Mouse (Mus musculus) cerebellum, adult 11-12 months (tissue): Measurements from ENCODE around the gene Gstk1.

Source experiments
- DNase-seq: peaks from one replicate; pipeline ENCODE4 v3.0.0; 2022

Gstk1 gene

DNA sequence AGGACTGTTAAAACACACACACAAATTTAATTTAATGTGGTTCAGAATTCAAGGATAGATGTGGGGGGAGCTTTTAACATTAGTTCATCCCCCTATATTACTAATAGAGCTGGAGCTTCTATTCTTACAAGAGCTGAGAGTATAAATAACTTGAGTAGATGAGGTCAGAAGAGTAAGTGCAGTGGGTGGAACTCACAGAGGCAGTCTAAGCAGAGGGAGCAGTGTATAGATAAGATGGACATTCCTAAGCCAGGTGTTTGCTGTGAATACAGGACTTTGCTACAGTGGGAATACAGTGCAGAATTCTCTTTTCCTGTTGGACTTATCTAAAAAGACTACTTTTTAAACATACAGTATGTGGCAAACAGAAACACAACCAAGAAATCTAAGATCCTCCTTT is 25.1 kb downstream of the Gstk1 start:
- DNase-seq = no peak

DNA sequence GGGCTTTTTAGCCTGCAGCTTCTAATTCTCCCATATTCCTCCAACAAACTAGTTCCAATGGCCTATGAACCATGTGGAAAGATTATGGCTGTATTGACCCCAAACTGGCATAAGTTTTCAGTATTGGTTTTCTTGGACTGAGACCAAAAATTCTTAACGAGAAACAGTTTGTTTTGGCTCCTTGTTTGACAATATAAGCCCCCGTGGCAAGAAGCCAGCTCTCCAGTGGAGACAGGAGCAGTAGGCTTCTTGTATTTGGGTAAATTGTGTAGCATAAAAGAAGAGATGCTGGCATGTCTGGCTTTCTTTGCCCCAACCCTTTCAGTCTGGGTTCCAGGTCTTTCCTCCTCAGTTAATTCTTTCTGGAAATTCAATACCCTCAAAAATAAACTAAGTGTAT is 30.4 kb downstream of the Gstk1 start:
- DNase-seq = no peak

DNA sequence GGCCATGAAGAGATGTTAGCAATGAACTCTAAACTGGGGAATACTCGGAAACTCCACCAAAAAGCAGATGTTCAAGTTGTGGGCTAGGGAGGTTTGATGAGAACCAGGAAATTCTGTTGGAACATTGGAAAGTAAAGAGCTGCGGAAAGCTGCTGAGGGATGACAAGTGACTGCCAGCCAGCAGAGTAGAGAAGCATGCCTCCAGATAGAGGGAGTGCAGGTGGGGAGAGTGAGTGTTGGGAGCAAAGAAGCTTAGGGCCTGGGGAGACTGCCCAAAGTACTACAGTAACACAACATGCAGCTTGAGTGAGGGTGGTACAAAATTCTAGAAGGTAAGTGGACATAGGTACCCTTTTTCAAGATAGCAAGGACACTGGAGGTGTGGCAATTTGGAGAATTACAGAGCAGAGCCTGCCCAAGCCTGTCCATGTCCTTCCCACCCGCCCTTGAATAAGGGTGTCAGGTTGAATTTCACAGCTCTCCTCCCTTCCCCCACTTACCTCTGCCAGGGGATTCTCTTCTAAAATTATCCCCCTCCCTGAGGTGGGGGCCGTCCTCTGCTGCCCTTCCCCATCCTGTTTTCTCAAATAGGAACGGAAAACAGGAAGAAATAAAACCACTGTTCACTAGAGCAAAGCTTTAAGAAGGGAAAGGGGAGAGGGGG is 37.3 kb downstream of the Gstk1 start:
- DNase-seq = no peak

DNA sequence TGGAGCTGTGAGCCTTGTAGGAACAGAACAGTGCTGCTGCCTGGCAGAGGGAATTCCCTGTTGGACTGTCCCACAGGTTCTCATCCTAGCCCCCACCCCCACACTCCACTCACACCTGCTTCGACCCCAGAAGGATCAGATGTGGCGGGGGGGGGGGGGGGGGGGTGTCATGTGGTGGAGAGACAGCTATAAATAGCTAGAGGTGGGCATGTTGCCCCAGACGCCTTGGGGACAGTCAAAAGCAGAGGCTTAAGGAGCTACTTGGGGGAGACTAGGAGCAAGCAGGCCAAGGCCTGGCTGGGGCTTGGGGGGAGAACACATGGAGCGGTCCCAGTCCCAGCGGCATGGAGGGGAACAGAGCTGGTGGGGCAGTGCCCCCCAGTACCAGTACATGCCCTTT is 40.7 kb downstream of the Gstk1 start, which contains the start of gene Clcn1:
TSS of gene Clcn1 (plus strand) at position 238 of the 400 bp plus-strand sequence.
- DNase-seq = no peak

DNA sequence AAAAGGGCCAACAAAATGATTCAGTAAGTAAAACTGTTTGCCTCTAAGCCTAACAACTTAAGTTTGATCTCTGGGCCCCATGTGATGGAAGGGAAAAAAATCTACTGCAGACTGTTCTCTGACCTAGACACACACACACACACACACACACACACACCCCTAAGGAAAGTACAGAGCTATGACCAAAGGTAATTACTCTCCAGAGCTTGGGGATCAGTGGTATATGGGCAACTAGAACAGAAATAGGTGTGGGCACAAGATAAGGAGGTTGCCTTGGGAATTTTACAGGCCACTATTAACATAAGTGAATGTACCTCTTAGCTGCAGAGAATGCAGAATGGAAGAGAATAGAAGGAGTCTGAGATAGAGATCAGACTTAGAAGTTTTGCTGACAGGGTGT is 41.8 kb downstream of the Gstk1 start:
- no peak for DNase-seq

DNA sequence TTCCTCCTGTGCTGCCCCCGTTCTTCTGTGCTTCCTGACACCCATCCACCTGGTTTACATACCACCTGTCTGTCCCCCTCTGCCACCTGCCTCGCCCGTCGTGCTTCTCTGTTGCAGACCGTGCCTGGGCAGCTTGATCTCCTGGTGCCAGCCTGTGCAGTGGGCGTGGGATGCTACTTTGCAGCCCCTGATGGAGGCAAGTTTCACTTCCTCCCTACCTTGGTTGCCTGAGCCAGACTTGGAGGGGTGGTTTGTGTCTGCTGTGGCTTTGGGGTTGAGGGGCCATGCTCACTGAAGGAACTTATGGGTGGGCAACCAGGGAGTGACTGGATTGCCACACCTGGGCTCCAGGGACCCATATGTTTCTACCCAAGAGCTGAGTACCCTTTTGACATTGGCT is 47.6 kb downstream of the Gstk1 start:
- no peak for DNase-seq

DNA sequence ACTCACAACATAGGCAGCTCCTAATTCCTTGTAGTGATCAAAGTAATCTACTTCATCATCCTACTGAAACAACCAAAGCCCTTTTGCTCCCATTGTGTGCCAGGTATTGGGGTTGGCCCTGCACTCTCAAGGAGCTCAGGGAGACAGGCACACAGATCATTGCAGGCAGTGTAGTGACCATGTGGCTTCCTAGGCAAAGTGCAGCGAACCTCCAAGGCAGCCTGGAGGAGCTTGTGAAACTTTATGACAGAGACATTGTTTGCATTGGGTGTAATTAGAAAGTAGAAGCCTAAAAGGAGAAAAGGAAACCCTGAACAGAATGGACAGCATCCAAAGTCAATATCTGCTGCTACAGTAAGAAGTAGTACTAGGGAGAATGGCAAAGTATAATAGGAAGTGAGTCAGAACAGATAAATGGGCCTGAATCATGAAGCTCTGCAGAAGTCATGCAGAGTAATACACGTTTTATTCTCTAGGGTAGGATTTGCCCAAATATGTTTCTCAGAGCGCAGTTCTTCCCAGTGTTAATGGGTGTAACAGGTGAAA is 49.9 kb downstream of the Gstk1 start:
- DNase-seq = no peak

DNA sequence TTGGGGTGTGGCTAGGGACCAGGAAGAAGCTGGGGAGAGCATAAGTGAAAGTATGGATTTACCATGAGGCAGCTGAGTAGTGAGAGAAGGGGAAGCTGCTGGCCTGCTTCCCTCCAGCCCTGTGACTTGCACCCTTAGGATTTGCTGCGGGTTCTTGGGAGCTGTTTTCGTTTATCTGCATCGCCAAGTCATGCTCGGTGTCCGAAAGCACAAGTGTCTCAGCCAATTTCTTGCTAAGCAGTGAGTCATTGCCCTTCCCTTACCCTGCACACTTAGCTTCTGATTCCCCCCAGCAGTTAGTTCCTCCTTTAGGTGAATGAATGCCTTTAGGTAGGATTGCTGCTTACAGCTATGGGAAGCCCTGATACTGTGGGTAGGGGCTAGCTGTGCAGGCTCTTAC is 53.6 kb downstream of the Gstk1 start:
- DNase-seq = no peak
